24 mouse cellular contexts compared by ENCODE assay signal in genomic region chr13:34421644-34422043, GRCm38 (mm10).
DNase-seq lines count a peak whose midpoint lies in the region; ATAC-seq and TF ChIP-seq lines count a peak whose summit lies in the region.
"Had no signal": no experiment of that assay in that cellular context is flagged by ENCODE, and none has a peak within 500 bp of the region (broad histone marks: within the 10 kb centered on the region; RNA-seq: fewer than 3 reads in every experiment).

No protein-coding gene starts in this region.

- TF ChIP-seq CTCF in kidney, postnatal 0 days (IDR thresholded peaks at IDR 0.05; ENCODE audit: low read depth) = no peak

- H3K4me1 ChIP-seq in kidney, postnatal 0 days (replicated peaks; ENCODE audit: insufficient read depth, low read length) = 0 out of 2 replicates have a peak, but pooled peaks cover 10% of the 10 kb centered on the region
- H3K4me1 ChIP-seq in kidney, embryonic 15.5 days = peaks cover 19% of the 10 kb centered on the region
- H3K4me1 ChIP-seq in neural tube, embryonic 14.5 days (ENCODE audit: control insufficient read depth, insufficient read depth, low read length) = 0 out of 2 replicates have a peak, but pooled peaks cover 6% of the 10 kb centered on the region
- H3K4me1 ChIP-seq: forebrain, embryonic 13.5 days had no signal

- H3K9ac ChIP-seq in kidney, postnatal 0 days (ENCODE audit: low read depth, low read length) = no peak overlapping the region
- no peak overlapping the region for H3K9ac ChIP-seq in kidney, embryonic 15.5 days
- no peak overlapping the region for H3K9ac ChIP-seq in neural tube, embryonic 14.5 days (replicated peaks; ENCODE audit: low read depth, low read length)
- H3K9ac ChIP-seq: embryonic facial prominence, embryonic 12.5 days; forebrain, embryonic 13.5 days; limb, embryonic 15.5 days had no signal

- no peak for DNase-seq in frontal cortex, postnatal 36 days (ENCODE audit: low spot score in 2 of 2)
- DNase-seq in kidney, postnatal 0 days (ENCODE audit: low spot score) = peak; percentile 79
- peak; percentile 69 for DNase-seq in Muller cell, postnatal 12 days (ENCODE audit: inconsistent ontology term)
- no peak for DNase-seq in adrenal gland, adult 2 months
- DNase-seq: adrenal gland, postnatal 14 days; B cell, adult 2 months; cerebellum, adult 8-10 months; cerebellum, postnatal 36 days; kidney, adult 18-20 months; left cerebral cortex, postnatal 4 days; lung, postnatal 10 days; right cerebral cortex, postnatal 25 days had no signal

- ATAC-seq in frontal cortex, adult (ENCODE audit: low TSS enrichment) = peak; percentile 39
- no peak for ATAC-seq in kidney, postnatal 0 days (replicated peaks; ENCODE audit: low FRiP score, low read depth)
- ATAC-seq in kidney, embryonic 15.5 days (replicated peaks; ENCODE audit: low FRiP score) = no peak
- peak; percentile 38 for ATAC-seq in neural tube, embryonic 14.5 days (ENCODE audit: low read depth)
- ATAC-seq: activated CD4-positive, CD25-positive, alpha-beta regulatory T cell, adult 4 months; forebrain, embryonic 13.5 days; hindbrain, postnatal 0 days had no signal

- no peaks in the 10 kb centered on the region for H3K27me3 ChIP-seq in kidney, postnatal 0 days (ENCODE audit: insufficient read depth, low read length)
- H3K27me3 ChIP-seq in kidney, embryonic 15.5 days = no peaks in the 10 kb centered on the region
- H3K27me3 ChIP-seq in neural tube, embryonic 14.5 days (ENCODE audit: control insufficient read depth, insufficient read depth, low read length) = no peaks in the 10 kb centered on the region
- H3K27me3 ChIP-seq: CH12.LX; embryonic facial prominence, embryonic 12.5 days; forebrain, embryonic 13.5 days; limb, embryonic 15.5 days had no signal

- H3K9me3 ChIP-seq in kidney, postnatal 0 days (replicated peaks; ENCODE audit: low read length) = no peaks in the 10 kb centered on the region
- no peaks in the 10 kb centered on the region for H3K9me3 ChIP-seq in kidney, embryonic 15.5 days (replicated peaks)
- no peaks in the 10 kb centered on the region for H3K9me3 ChIP-seq in neural tube, embryonic 14.5 days (ENCODE audit: control insufficient read depth, low read length)
- H3K9me3 ChIP-seq: embryonic facial prominence, embryonic 12.5 days; forebrain, embryonic 13.5 days; G1E; limb, embryonic 15.5 days; midbrain, embryonic 10.5 days had no signal

- no peak overlapping the region for H3K27ac ChIP-seq in kidney, postnatal 0 days
- H3K27ac ChIP-seq in kidney, embryonic 15.5 days = no peak overlapping the region
- no peak overlapping the region for H3K27ac ChIP-seq in neural tube, embryonic 14.5 days (ENCODE audit: low read depth, low read length)
- H3K27ac ChIP-seq: embryonic facial prominence, embryonic 12.5 days; forebrain, embryonic 13.5 days; hindbrain, postnatal 0 days; limb, embryonic 15.5 days; midbrain, embryonic 10.5 days had no signal

- H3K4me2 ChIP-seq in kidney, postnatal 0 days (ENCODE audit: low read length) = no peak overlapping the region
- H3K4me2 ChIP-seq in kidney, embryonic 15.5 days = no peak overlapping the region
- no peak overlapping the region for H3K4me2 ChIP-seq in neural tube, embryonic 14.5 days (ENCODE audit: low read depth, low read length)
- H3K4me2 ChIP-seq: embryonic facial prominence, embryonic 12.5 days; forebrain, embryonic 13.5 days; heart, embryonic 11.5 days; limb, embryonic 15.5 days had no signal

- no peaks in the 10 kb centered on the region for H3K36me3 ChIP-seq in kidney, postnatal 0 days (ENCODE audit: insufficient read depth, low read length)
- no peaks in the 10 kb centered on the region for H3K36me3 ChIP-seq in kidney, embryonic 15.5 days
- H3K36me3 ChIP-seq in neural tube, embryonic 14.5 days (ENCODE audit: control insufficient read depth, insufficient read depth, low read length) = no peaks in the 10 kb centered on the region
- H3K36me3 ChIP-seq: embryonic facial prominence, embryonic 12.5 days; G1E; limb, embryonic 15.5 days; midbrain, embryonic 10.5 days had no signal

- no peak overlapping the region for H3K4me3 ChIP-seq in kidney, postnatal 0 days (replicated peaks; ENCODE audit: low read depth, low read length)
- no peak overlapping the region for H3K4me3 ChIP-seq in kidney, embryonic 15.5 days (replicated peaks)
- H3K4me3 ChIP-seq in neural tube, embryonic 14.5 days (ENCODE audit: low read depth, low read length) = no peak overlapping the region
- H3K4me3 ChIP-seq: embryonic facial prominence, embryonic 12.5 days; forebrain, embryonic 13.5 days; limb, embryonic 15.5 days; midbrain, embryonic 10.5 days had no signal

- WGBS in kidney, postnatal 0 days = 41% methylated on average over 3 of the region's 3 CpGs
- 55% methylated on average over 3 of the region's 3 CpGs for WGBS in kidney, embryonic 15.5 days
- 51% methylated on average over 3 of the region's 3 CpGs for WGBS in neural tube, embryonic 14.5 days

Comparison
In these comparisons a context has a peak if more than half of its experiments do, and no peak if none do; other contexts are left out.
1. ATAC-seq: peak in frontal cortex, adult (single experiment) and neural tube, embryonic 14.5 days (single experiment); none in kidney, postnatal 0 days (single experiment) and kidney, embryonic 15.5 days (single experiment).
2. DNase-seq: peak in kidney, postnatal 0 days (single experiment) and Muller cell, postnatal 12 days (single experiment); none in frontal cortex, postnatal 36 days (0 of 2) and adrenal gland, adult 2 months (single experiment).